Mouse (Mus musculus): ENCODE data around the gene Myl9. TPM values are rescaled to one million over a fixed set of nuclear protein-coding genes. Genes with fewer than 3 reads are reported as not detected.
"Not testable (repeated sequence)": the region's sequence is repeated elsewhere in the genome, so short reads cannot be mapped to it uniquely, and the experiment has no call there.

Myl9 gene
- polyA plus RNA-seq, 1 experiment: 975 TPM

DNA sequence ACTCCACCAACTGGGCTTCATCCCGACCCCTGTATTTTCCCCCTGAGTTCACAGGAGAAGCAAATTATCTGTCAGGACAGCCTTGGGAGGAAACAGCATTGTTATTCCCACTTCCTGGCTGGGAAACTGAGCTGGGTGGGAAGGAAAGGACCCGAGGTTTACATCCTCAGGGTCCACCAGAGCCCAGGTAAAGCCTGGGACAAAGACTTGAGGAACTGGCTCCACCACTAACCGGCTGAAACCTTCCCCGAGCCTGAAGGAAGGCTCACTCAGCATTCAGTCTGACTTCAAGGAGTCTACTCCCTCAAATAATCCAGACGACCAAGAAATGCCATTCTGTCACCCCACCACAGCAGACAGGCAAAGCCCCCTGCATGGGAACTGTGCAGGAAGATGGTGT is 39.7 kb downstream of the Myl9 start:
- WGBS: 25% methylated on average over 5 of the region's 5 CpGs
- DNase-seq (ENCODE audit: low read depth, low spot score): no peak

DNA sequence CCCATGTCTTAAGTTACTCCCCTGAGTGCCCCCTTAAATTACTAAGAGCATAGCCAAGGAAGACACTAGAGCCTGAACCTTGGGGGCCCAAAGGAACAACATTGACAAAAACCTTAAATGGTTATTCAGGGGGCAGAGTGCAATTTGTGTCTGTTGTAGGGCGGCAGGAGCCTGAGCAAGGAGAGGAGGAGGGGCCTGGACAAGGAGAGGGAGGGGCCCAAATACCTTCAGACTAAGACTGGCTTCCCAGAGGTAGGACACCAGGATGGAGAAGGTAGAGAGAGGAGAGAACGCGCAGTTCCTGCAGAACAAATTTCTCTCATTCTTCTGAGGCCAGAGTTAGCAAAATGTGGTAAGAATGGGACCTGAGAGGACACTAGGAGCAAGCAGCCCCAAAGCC is 40.2 kb downstream of the Myl9 start:
- DNase-seq (ENCODE audit: low read depth, low spot score): no peak
- WGBS: 72% methylated on average over 3 of the region's 3 CpGs

DNA sequence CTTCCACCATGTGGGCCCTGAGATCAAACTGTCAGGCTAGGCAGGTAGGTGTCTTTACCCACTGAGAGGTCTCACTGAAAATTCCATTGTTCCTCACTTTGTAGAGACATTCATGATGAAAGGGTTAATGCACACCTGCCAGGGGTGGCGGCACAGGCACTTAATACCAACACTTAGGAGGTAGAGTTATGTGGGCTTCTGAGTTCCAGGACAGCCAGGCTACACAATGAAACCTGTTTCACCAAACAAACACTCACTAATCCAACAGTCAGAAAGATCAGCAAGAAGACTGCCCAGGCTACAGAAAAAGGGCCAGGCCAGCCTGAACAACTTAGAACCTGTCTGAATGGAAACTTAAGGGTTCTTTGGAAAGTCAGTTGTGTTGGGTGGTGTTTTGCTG is 40.9 kb downstream of the Myl9 start:
- no peak for DNase-seq (ENCODE audit: low read depth, low spot score)
- WGBS: 74% methylated on average over 1 of the region's 1 CpGs

DNA sequence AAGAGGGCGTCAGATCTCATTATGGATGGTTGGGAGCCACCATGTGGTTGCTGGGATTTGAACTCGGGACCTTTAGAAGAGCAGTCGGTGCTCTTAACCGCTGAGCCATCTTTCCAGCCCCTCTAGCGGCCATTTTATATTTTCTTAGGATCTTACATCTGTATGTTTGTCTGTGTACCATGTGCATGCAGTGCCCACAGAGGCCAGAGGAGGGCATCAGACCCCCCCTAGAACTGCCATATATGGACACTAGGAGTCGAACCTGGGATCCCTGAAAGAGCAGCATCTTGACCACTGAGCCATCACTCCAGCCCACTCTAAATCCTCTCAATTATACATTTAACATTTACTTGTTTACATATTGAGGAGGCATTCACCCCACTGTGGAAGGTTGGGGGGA is 49.9 kb downstream of the Myl9 start:
- DNase-seq (ENCODE audit: low read depth, low spot score): not testable (repeated sequence)
- 88% methylated on average over 6 of the region's 6 CpGs for WGBS

Other genes with a start within 250 kb of the Myl9 start
- 22.2 and 26.0 TPM in 2 replicates for gene Aar2, start 227.8 kb upstream of the Myl9 start, polyA plus RNA-seq (2012; rRNA removed)
- gene Dlgap4, start 161.7 kb upstream of the Myl9 start, polyA plus RNA-seq (2012; rRNA removed): 42.4 and 54.4 TPM in 2 replicates
- gene Tgif2, start 64.6 kb downstream of the Myl9 start, polyA plus RNA-seq (2012; rRNA removed): 3.2 and 3.8 TPM in 2 replicates
- gene 4930518I15Rik, start 82.5 kb downstream of the Myl9 start, polyA plus RNA-seq (2012; rRNA removed): 0.62 and 1.3 TPM in 2 replicates
- gene Rab5if, start 87.7 kb downstream of the Myl9 start, polyA plus RNA-seq (2012; rRNA removed): 94.1 and 99.0 TPM in 2 replicates
- 0.89 and 2.0 TPM in 2 replicates for gene Sla2, start 111.8 kb downstream of the Myl9 start, polyA plus RNA-seq (2012; rRNA removed)
- gene Ndrg3, start 216.6 kb downstream of the Myl9 start, polyA plus RNA-seq (2012; rRNA removed): 58.2 and 71.7 TPM in 2 replicates
- 5.0 and 6.4 TPM in 2 replicates for gene Dsn1, start 231.7 kb downstream of the Myl9 start, polyA plus RNA-seq (2012; rRNA removed)